Mouse (Mus musculus) kidney, postnatal 25 days (tissue): ENCODE results near the gene Slc2a13.

Source experiments
- DNase-seq, 2 experiments: peaks; one replicate each; pipeline ENCODE4 v3.0.0; 2021; ENCODE audit warnings: mixed read lengths in 2 of 2

The Slc2a13 gene

GRCm38 (mm10) chr15:91372464-91373202, 200.4 kb downstream of the Slc2a13 start:
- DNase-seq: no peak

DNA sequence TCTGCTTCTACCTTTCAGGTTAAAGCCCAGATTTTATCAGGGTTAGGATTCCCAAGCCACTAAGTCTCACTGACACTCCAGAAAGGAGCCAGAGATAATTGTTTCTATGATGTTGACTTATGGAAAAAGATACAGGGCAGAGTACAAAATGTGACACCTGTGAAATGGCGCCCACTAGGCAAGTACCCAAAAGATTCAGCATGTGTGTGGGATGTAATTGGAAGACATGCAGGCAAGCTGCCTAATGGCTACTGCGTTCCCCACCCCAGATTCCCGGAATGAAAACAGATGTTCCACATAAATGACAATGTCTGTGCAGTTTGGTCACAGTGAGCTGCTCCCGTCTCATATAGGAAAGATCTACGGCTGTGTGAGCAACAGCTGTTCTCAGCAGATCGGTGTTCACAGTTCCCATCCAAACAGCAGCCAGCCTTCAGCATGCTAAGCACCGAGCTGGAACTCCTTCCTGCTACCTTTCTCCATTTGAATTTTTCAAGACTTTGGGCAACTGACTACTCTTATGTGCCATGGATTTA, 201.1 kb downstream of the Slc2a13 start:
- DNase-seq: no peak

DNA sequence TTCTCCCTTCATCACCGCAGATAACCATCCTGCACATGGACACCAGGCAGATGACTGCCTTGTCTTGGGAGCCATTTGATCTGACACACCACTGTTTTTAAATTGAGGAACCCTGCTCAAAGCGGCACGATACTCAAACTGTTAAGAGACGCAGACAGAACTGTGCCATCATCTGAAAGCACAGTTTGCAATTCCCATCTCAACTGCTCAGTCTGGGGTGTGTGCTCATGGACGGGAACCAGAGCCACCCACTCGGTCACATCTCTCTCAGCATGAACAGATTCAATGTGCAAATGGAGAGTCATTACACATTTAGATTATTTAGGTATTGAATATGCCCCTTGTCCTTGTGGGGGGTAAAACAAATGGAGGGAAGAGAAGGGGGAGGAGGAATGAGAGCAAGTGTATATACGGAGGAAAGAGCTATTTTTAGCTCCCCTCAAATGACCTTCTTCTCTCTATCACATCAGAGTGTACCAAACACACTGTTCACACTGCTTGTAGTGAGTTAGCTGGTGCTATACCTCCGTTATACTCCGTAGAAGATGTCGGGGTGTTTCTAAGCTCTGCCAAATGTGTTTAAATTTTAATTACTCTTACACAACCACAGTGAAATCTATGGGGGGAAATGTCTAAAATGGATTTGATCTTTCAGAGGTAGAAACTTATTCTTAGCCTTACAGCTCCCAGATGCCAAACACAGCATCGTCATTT, 203.2 kb downstream of the Slc2a13 start:
- DNase-seq: no peak

- DNase-seq: no peak
These were observed 212.6 kb downstream of the Slc2a13 start for GRCm38 (mm10) chr15:91360495-91360894.

DNA sequence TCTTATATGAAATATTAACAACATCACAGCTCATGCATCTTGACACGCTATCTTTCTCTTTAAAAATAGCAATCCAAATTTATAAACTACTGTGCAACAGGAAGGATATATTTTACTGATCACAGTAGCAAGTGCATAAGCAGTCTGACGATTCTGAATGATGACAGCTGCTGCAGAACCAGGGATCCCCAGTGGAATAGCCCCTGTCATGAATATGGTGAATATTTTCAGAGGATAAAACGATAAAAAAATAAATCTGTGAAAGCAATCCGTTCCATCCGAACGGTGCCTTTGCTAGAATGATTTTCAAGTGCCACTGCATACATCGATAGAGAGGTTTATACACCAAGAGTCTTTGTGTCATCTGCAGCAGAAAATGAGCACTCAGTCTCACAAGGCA, 222.1 kb downstream of the Slc2a13 start:
- no peak for DNase-seq

DNA sequence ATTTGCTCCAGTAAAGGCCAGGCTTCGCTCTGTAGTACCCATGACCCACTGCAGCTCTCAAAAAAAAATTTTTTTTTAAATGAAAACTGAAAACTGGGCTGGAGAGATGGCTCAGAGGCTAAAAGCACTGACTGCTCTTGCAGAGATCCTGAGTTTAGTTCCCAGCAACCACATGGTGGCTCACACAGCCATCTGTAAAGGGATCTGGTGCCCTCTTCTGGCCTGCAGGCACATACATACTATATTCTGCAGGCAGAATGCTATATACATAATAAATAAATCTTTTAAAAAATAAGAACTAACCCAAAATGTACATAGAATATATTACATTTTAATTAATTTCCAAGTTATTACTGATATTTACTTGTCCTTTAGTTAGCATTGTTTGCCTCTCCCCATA, 234.7 kb downstream of the Slc2a13 start:
- DNase-seq: peak in 1 of 2 experiments; percentile 14

DNA sequence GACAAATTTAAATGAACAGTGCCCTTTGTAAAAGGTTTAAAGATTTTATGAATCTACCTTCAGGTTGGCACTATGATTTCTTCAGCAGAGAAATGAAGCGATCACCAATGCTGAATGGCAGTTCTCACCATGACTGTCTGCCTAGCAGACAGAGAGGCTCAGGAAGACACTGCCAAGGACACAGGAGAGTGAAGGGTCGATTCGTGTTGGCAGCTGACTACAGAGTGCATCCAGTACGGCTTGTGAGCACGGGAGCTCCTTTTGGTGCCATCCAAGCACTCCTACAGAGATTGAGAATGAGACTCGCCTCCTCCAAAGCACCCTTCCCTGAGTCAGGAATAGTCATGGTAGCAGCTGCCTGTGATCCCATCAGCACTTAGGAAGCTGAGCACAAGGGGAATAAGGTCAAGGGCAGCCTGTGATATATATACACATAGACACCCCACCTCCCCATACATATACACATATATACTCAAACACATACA, 238.6 kb downstream of the Slc2a13 start:
- no peak for DNase-seq

- no peak for DNase-seq
These were observed 245.3 kb downstream of the Slc2a13 start for GRCm38 (mm10) chr15:91327748-91328147.

GRCm38 (mm10) chr15:91327023-91327422, 246.0 kb downstream of the Slc2a13 start:
- no peak for DNase-seq

- peak in 1 of 2 experiments; percentile 15 for DNase-seq
These were observed 253.7 kb downstream of the Slc2a13 start for GRCm38 (mm10) chr15:91319376-91319775.

- DNase-seq: peak in 1 of 2 experiments; percentile 41
These were observed 256.1 kb downstream of the Slc2a13 start for GRCm38 (mm10) chr15:91316964-91317363.

DNA sequence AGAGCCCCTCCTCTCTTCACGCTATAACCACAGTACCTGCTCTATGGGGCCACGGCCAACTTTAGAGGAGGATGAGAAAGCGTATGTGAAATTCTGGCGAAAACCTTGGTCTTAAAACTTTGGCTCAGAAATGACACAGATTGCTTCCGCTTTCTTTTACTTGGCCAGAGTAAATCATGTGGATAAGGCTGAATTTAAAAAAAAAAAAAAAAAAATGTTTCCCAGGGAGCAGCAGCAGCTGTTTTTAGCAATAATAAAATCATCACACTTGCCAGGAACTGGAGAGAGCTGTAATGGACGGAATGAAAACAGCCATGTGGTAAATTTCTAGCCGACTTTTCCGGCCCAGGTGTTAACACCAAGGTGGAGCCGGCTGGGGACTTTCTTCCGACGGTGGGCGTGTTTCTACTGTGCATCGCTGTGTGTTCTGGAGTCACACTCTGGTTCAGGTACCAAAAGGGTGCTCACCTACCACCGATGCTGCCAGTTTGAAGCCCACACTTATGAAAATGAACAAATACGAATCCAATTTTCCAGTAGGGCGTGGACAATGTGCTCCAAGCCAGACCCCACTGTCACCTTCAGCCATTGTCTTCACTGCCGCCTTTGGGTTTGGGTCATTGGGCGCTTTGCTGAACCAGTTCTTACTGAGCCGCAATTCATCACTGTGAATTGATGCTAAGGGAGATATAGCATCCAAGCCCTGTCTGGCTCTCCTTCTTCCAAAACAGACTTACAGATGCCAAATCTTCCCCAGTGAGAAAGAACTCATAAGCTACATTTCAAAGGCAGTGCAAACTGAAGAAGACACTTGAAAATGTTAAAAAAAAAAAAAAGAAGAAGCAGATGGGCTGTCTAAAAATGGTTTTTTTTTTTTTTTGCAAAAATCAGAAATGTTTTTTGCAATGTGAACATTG, 258.4 kb downstream of the Slc2a13 start:
- no peak for DNase-seq

DNA sequence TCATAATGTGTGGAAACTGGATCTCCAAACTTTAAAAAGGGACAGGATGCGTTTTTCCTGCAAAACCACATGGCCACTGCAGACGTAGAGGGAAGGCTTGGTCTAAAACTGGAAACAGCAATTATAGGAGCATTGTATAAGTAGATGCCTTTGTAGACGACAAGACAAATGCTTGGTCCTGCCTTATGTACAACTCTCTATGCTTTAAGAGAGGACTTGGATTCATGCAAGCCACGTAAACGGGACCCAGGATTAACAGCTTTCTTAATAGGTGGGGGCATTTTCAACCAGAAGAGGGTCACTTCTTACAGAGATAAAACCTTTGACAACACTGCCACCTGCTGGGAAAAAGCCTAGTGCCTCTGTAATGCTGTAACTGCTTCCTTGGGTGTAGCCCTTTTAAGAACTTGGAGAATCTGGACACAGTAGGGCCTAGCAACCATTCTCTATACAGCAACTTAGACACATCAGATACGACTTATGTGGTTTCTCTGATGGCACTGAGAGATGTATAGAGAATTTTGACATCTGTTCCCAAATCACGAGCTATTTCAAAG, 268.7 kb downstream of the Slc2a13 start:
- DNase-seq: peak in 1 of 2 experiments; percentile 66

- peak; percentile 86 to 97 for DNase-seq
These were observed 271.7 kb downstream of the Slc2a13 start for GRCm38 (mm10) chr15:91301366-91301765.

GRCm38 (mm10) chr15:91299319-91299835, 273.7 kb downstream of the Slc2a13 start:
- DNase-seq: no peak

DNA sequence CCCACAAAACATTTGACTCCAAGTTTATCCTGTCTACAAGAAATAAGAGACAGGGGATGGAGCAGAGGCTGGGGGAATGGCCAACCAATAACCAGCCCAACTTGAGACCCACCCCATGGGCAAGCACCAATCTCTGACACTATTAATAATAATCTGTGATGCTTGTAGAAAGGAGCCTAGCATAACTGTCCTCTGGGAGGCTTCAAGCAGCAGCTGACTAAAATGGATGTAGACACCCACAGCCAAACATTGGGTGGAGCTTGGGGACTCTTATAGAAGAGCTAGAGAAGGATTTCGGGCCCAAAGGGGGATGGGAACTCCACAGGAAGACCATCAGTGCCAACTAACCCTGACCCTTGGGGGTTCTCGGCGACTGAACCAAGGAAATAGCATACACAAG, 289.6 kb downstream of the Slc2a13 start:
- no peak for DNase-seq

- no peak for DNase-seq
These were observed 290.2 kb downstream of the Slc2a13 start for GRCm38 (mm10) chr15:91282822-91283221.

GRCm38 (mm10) chr15:91281521-91281920, 291.5 kb downstream of the Slc2a13 start:
- no peak for DNase-seq

DNA sequence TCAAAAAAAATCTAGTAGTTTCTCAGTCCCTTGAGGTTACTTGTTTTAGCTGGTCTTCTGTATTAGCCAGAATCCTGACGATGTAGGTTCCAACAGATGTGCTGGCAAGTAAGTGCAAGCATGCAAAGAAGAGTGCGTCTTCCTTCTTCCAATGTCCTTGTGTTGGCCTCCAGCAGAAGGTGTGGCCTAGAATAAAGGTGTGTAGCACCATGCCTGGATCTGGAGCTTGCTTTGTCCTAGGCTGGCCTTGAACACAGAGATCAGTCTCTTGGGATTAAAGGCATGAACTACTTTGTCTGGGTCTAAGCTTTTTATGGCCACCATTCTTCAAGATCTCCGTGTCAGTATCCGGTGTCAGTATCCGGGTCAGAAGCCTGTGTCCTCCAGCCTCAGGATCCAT, 293.5 kb downstream of the Slc2a13 start:
- DNase-seq: no peak

DNA sequence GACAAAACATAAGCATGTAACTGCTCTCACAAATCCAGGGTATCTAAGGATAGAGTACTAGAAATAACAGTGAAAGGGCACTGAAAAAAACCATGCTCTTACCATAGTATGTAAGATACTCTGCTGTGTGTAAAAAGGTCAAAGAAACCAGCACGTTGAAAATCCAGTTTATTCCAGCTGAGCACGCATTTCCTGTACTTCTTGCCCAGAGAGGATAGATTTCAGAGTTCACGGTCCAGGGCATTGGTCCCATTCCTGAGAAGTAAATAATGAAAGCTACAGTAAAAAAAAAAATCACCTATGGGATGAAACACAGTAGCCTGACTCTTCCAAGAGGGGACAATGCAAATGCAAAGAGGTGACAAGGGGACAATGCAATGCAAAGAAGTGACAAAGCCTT, 297.1 kb downstream of the Slc2a13 start:
- peak; percentile 64 to 72 for DNase-seq

DNA sequence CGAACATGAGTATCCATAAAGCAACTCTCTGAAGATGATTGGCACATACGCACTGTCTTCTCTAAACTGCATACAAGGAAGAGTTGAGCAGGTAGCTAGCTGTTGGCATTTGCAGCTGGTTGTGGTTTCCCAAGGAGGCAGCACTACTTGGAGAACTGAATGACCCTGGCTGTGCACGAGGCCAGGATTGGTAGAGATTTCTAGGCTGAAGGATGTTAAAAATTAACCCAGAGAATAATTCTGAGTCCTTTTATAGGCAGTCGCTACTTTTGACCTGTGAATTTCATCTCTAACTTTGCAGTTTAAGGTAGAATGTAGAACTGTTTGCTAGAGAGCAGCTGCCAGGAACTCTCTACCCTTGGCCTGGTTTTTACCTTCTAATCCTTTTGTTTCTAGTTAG, 304.5 kb downstream of the Slc2a13 start:
- DNase-seq: peak; percentile 61 to 86

DNA sequence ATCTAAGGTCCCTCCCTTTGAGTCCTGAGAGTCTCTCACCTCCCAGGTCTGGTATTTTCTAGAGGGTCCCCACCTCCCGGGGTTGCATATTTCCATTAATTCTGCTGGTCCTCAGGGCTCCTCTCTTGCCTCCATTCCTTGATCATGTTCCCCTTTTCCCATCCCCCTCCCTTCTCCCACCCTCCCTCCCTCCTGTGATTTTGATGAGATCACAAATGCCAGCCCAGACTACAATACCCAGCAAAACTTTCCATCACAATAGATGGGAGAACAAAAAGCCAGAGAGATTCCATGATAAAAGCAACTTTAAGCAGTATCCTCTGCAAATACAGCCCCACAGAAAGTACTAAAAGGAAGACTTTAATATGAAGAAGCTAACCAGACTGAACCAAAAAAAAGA, 309.1 kb downstream of the Slc2a13 start:
- DNase-seq: no peak
